Mouse (Mus musculus) ES-Bruce4 (cell line): ENCODE results near the gene Echdc3.

Source experiments
- CTCF ChIP-seq: IDR thresholded peaks from one replicate; pipeline ENCODE4 v1.8.1; 2011; ENCODE audit warnings: low read depth, low read length
- POLR2A ChIP-seq: IDR thresholded peaks from one replicate; pipeline ENCODE4 v1.8.1; 2011; ENCODE audit warnings: low read length; ENCODE audit not compliant: insufficient read depth

- TF ChIP-seq POLR2A (no peak), CTCF (no peak)
Observed at GRCm38 (mm10) chr2:6259182-6259581, 46.3 kb upstream of the Echdc3 start.
